Mouse (Mus musculus) erythroblast, embryonic 14.5 days (primary cell): ENCODE results near the gene Spon1.

Experiments
- GATA1 ChIP-seq: IDR thresholded peaks from 2 replicates; pipeline ENCODE4 v1.6.1; 2012; ENCODE audit warnings: low read length, inconsistent platforms, mixed read lengths
- TAL1 ChIP-seq: IDR thresholded peaks from 3 replicates; pipeline ENCODE4 v1.6.1; 2012; ENCODE audit warnings: low read length, inconsistent platforms, mixed read lengths

- TF ChIP-seq TAL1 (no peak), GATA1 (no peak)
Measured at GRCm38 (mm10) chr7:114074595-114074994, 308.8 kb downstream of the Spon1 start.
